8 mouse cellular contexts compared by ENCODE assay signal in genomic region chrX:42360173-42360931, GRCm38 (mm10).
DNase-seq lines count a peak whose midpoint lies in the region; ATAC-seq and TF ChIP-seq lines count a peak whose summit lies in the region.

No protein-coding gene starts in this region.

- TF ChIP-seq EP300 in stomach, postnatal 0 days (optimal IDR thresholded peaks at IDR 0.05), result no peak

- no peak for ATAC-seq in forebrain, embryonic 16.5 days
- ATAC-seq in intestine, postnatal 0 days, result no peak
- ATAC-seq in stomach, postnatal 0 days (ENCODE audit: low FRiP score, low TSS enrichment), result no peak

- H3K4me3 ChIP-seq in forebrain, embryonic 16.5 days (replicated peaks; ENCODE audit: low read length), result peak overlapping the region; percentile 25
- H3K4me3 ChIP-seq in intestine, postnatal 0 days (ENCODE audit: low read depth, low read length), result peak overlapping the region; percentile 20; the same call in 1 of the 2 replicates
- peak overlapping the region; percentile 19 for H3K4me3 ChIP-seq in stomach, postnatal 0 days (ENCODE audit: low read depth, low read length)

- H3K9me3 ChIP-seq in forebrain, embryonic 16.5 days (ENCODE audit: control insufficient read depth, low read length), result no peaks in the 10 kb centered on the region
- H3K9me3 ChIP-seq in intestine, postnatal 0 days (ENCODE audit: control insufficient read depth), result no peaks in the 10 kb centered on the region
- no peaks in the 10 kb centered on the region for H3K9me3 ChIP-seq in stomach, postnatal 0 days (ENCODE audit: control insufficient read depth, low read length)

- TF ChIP-seq CTCF in intestine, postnatal 0 days (IDR thresholded peaks at IDR 0.05; ENCODE audit: low read depth), result peak; percentile 54
- TF ChIP-seq CTCF in stomach, postnatal 0 days (IDR thresholded peaks at IDR 0.05; ENCODE audit: low read depth), result peak; percentile 51

- H3K36me3 ChIP-seq in forebrain, embryonic 16.5 days (ENCODE audit: control insufficient read depth, insufficient read depth), result no peaks in the 10 kb centered on the region
- H3K36me3 ChIP-seq in intestine, postnatal 0 days (ENCODE audit: control insufficient read depth, insufficient read depth), result no peaks in the 10 kb centered on the region
- no peaks in the 10 kb centered on the region for H3K36me3 ChIP-seq in stomach, postnatal 0 days (ENCODE audit: control insufficient read depth, insufficient read depth, low read length)

- H3K4me1 ChIP-seq in forebrain, embryonic 16.5 days (replicated peaks; ENCODE audit: control insufficient read depth, insufficient read depth, low read length), result peaks cover 8% of the 10 kb centered on the region
- no peaks in the 10 kb centered on the region for H3K4me1 ChIP-seq in intestine, postnatal 0 days (replicated peaks; ENCODE audit: control insufficient read depth, insufficient read depth, low read length)
- H3K4me1 ChIP-seq in stomach, postnatal 0 days (replicated peaks; ENCODE audit: control insufficient read depth, insufficient read depth), result no peaks in the 10 kb centered on the region

- peak overlapping the region; percentile 71 for H3K27ac ChIP-seq in forebrain, embryonic 16.5 days (ENCODE audit: low read length)
- no peak overlapping the region for H3K27ac ChIP-seq in intestine, postnatal 0 days (ENCODE audit: low read depth, low read length)
- 0 out of 2 replicates have a peak overlapping the region, but pooled peaks have one; percentile 30 for H3K27ac ChIP-seq in stomach, postnatal 0 days (replicated peaks)

- 18% methylated on average over 13 of the region's 15 CpGs for WGBS in forebrain, embryonic 16.5 days
- 24% methylated on average over 15 of the region's 15 CpGs for WGBS in intestine, postnatal 0 days
- whole genome bisulfite sequencing in stomach, postnatal 0 days, result 17% methylated on average over 15 of the region's 15 CpGs

- peak; percentile 20 for DNase-seq in adrenal gland, postnatal 14 days
- no peak for DNase-seq in adrenal gland, postnatal 25 days
- peak; percentile 38 for DNase-seq in ZHBTc4 (ENCODE audit: low read depth, low spot score)
- DNase-seq in lung, postnatal 36 days, result peak; percentile 34
- DNase-seq in stomach, postnatal 0 days (ENCODE audit: low spot score), result peak; percentile 18
- DNase-seq in left cerebral cortex, adult 18-20 months (ENCODE audit: low spot score in 2 of 2), result no peak

- peak overlapping the region; percentile 50 for H3K4me2 ChIP-seq in forebrain, embryonic 16.5 days (ENCODE audit: low read length)
- H3K4me2 ChIP-seq in intestine, postnatal 0 days (replicated peaks; ENCODE audit: low read depth), result peak overlapping the region; percentile 56
- H3K4me2 ChIP-seq in stomach, postnatal 0 days (replicated peaks; ENCODE audit: low read depth), result peak overlapping the region; percentile 35

- peak overlapping the region; percentile 0; the same call in 1 of the 2 replicates for H3K9ac ChIP-seq in forebrain, embryonic 16.5 days (replicated peaks; ENCODE audit: low read depth, low read length)
- no peak overlapping the region for H3K9ac ChIP-seq in intestine, postnatal 0 days (ENCODE audit: low read depth, low read length)
- H3K9ac ChIP-seq in stomach, postnatal 0 days (ENCODE audit: low read length), result no peak overlapping the region

- no peaks in the 10 kb centered on the region for H3K27me3 ChIP-seq in forebrain, embryonic 16.5 days (replicated peaks; ENCODE audit: control insufficient read depth, insufficient read depth, low read length)
- no peaks in the 10 kb centered on the region for H3K27me3 ChIP-seq in intestine, postnatal 0 days (replicated peaks; ENCODE audit: control insufficient read depth, insufficient read depth, low read length)
- H3K27me3 ChIP-seq in stomach, postnatal 0 days (ENCODE audit: control insufficient read depth, insufficient read depth, low read length), result no peaks in the 10 kb centered on the region

Comparison
In these comparisons a context has a peak if more than half of its experiments do, and no peak if none do; other contexts are left out.
1. DNase-seq: peak in adrenal gland, postnatal 14 days (single experiment), ZHBTc4 (single experiment), lung, postnatal 36 days (single experiment) and stomach, postnatal 0 days (single experiment); none in adrenal gland, postnatal 25 days (single experiment) and left cerebral cortex, adult 18-20 months (0 of 2).
2. Peak in every context shown above with its lines, with median percentiles within 50 percentile points of each other: H3K4me2 ChIP-seq and H3K4me3 ChIP-seq.